Mouse (Mus musculus): ENCODE measurements around the gene Fbxo31.
"Not testable (repeated sequence)": the region's sequence is repeated elsewhere in the genome, so short reads cannot be mapped to it uniquely, and the experiment has no call there.

GRCm38 (mm10) chr8:121597492-121597891, 18.9 kb upstream of the Fbxo31 start:
- not testable (repeated sequence) for TF ChIP-seq CTCF (IDR thresholded peaks at IDR 0.05; ENCODE audit: borderline replicate concordance, insufficient read depth, low read depth, low read length); POLR2A (IDR thresholded peaks at IDR 0.05; ENCODE audit: borderline replicate concordance, insufficient read depth, low read length)

Measured in cerebellum, adult 2 months (tissue).